Mouse (Mus musculus): ENCODE data around the gene Sfmbt1. TPM values are rescaled to one million over a fixed set of nuclear protein-coding genes. Genes with fewer than 3 reads are reported as not detected.

Gene Sfmbt1
- total and polyA plus RNA-seq, 3 experiments: 0.81 to 27.0 (median 20.9) TPM

DNA sequence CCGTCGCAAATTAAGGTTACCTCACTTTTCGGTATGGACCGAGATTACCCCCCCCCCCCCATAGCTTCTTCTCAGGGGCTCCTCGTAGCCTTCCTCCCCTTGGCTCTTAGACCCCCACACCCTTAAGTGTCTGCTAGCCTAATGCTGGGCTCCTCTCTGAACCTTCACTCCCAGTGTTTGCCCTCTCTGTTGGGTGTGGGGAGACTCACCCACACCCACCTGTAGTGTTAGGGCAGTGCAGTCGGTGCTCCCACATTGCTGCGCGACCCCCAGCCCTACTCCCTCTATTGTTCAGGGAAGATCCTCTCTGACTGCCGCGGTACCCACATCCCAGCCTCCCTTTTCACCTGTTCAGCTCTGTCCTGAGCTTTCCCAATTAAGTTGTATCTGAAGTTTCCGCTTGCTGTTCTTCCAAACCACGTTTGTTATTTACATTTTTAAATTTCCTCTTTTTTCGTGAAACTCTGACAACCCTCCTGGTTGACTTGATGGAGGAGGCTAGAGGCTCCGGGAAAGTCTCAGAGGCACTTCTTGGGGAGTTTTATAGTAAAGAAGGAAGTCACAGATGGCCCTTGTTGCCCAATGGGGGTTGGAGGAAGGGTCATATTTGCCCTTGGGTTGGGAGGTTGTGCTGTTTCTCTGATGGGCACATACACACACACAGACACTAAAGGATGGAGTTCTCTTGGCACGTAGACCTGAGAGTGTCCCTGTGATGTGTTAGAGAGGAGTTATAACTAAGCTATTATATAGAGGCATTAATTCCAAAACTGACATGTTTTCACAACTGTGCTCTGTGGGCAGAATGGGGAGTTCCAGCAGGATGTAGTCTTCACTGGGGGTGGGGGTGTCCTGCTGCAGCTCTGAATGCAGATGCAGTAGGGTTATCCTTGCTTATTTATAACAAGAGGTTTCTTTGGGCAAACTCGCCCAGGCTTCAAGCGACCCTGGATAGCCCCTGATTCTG lies 111.8 kb downstream of the Sfmbt1 start:
- DNase-seq: no peak

DNA sequence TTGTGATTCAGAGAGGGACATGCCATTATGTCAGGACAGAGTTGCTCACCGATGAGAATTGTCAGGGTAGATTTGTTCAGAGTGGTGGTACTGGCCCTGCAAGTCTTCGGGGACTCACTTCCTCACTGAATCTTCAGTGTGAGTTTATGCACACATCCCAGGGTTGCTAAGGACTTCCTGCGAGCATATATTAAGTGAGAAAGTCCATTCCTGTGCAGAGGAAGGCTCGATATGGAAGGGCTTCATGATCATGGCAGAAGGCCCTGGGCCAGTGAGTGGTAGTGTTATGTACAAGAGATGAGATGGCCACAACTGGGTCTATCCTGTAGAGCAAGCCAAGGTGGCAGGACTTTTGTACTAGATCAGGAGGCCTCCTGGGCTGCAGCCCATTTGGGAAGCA lies 112.8 kb downstream of the Sfmbt1 start:
- DNase-seq: no peak

DNA sequence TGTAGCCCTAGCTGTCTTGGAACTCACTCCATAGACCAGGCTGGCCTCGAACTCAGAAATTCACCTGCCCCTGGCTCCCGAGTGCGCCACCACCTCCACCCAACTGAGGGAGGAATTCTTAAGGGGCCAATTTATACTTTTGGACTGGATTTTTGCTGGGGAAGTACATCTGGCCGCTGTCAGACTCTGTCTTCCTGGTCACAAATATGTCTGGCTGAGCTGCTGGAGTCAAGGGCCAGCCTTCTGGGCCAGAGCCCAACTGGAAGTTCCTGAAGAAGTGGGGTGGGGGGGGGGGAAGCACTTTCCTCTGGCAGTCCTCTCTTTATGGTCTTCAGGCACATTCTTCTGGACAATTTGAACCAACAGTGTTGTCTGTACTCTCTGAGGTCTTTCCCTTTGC lies 113.4 kb downstream of the Sfmbt1 start:
- DNase-seq: no peak

DNA sequence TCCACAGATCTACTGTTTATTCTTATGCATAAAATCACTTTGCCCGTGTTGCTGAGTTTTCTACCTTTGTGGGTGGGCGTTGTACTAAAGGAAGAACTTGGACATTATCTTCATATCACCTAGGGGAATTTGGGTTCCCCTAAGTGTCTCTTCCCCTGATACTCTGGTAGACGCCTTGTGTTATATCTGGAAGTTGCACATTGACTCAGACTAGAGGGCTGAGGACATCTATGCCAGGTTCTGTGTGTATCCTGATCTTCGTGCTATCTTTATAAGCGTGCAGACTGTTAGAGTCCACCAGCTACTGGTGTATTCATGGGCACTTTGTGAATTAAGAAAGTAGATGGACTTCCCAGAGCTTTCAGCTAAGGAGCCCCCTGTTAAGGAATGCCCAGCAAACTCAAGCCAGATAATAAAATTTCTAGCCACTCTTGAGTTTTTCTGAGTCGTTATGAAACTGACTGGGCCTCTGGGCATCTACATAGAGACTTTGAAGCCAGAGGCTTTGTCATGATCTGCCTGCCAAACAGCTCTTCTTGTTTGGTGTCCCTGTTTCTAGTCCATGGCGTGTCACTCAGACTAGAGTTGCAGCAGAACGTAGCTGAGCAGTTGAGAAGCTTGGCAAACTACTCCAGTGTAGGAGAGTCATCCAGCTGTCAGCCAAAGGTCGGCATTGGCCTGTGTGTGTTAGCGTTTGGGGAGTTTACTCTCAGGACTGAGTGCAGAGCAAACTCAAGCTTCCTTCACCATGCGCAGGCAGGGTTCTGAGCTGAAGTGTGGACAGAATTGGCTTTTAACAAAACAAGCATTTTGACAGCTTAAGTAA lies 114.2 kb downstream of the Sfmbt1 start:
- peak; percentile 75 for DNase-seq

DNA sequence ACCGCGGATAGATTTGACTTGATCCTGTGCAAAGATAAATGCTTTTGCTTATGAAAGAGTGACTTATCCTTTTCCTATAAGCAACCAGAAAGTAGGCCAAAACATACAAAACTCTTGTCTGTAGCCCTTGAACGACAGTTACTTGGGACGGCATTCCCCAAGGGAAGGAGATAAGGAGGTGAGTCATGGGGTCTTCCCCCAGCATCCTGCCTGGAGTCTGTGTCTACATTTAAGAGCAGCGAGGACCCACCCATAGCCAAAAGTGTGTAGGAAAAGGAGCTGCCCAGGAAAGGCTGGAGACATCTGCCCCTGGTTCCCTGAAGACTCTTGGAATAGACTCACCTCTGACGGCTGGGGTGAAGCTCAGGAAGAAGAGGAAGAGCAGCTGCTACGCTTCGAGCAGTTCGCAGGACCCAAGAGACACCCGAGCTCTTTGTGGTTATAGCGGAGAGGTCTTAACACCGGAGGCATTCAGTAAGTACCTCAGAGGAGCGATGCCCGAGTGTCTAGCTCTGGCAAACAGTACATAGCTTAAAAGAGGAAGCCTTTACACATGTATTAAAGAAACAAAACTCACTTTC lies 122.9 kb downstream of the Sfmbt1 start:
- DNase-seq: no peak

DNA sequence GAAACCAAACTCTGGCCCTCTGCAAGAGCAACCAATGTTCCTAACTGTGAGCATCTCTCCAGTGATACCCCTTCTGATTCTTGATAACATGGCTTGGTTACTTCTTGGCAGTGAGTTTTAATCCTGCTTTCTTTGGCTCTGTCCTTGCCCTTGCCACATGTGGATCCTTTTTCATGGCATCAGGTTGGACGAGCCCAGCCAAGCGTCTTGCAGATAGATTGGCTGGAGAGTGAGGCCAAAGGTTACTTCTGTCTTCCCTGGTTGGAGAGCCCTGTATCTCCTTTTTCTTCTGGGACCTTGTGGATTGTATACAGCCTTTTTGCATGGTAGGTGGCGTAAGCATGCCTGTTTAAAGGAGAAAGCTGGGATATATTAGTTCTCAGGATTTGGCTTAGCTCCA lies 129.1 kb downstream of the Sfmbt1 start:
- no peak for DNase-seq

DNA sequence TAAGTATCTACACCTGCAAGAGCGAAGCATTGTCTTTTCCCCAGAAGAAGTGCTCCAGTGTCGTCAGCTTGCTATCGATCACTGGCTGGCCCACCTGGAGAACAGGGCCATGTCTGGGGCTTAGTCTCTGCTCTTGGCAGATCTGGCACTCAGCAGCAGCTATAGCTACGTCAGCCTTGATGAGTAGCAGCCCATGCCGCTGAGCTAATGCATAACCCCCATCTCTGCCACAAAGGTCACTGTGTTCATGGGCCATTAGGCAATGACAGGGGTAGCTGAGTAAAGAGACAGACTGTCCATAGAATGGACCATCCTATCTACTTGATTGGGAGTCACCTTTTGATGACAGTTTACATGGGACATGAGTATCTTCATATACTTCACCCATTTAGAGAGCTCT lies 135.9 kb downstream of the Sfmbt1 start:
- DNase-seq: no peak

DNA sequence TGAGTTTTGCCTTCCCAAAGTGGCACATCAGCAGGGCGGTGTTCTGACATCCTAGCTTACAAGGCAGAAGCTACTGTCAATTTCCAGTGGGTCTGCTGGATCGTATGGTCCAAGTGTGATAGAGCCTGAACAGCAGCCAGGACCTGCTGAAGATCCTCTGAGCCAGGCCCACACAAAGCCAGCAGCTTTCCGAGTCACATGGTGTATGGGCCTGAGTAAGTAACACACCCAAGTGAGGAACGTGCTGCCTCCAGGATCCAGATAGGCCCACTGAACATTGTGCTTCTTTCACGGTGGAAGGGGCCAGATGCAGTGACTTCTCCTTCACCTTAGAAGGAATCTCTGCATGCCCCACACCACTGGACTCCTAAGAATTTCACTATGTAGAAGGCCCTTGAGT lies 137.7 kb downstream of the Sfmbt1 start:
- DNase-seq: no peak

DNA sequence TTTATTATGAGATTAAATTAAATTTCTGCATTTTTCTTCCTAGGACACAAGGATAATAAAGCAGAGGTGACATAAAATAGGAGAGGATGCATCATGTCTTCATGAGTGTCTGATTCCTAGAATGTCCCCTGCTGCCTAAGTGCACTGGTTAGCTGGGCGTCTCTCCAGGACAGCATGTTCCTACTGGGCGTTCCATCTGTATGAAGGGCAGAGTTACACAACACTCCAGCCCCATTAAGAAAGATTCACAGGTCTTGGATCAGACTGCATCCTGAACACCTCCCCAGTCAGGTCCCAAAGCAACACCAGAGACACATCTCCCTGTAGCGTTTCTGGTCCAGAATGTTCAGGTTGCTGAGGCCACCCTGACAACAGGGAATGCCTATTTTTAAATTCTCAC lies 140.7 kb downstream of the Sfmbt1 start:
- DNase-seq: no peak

DNA sequence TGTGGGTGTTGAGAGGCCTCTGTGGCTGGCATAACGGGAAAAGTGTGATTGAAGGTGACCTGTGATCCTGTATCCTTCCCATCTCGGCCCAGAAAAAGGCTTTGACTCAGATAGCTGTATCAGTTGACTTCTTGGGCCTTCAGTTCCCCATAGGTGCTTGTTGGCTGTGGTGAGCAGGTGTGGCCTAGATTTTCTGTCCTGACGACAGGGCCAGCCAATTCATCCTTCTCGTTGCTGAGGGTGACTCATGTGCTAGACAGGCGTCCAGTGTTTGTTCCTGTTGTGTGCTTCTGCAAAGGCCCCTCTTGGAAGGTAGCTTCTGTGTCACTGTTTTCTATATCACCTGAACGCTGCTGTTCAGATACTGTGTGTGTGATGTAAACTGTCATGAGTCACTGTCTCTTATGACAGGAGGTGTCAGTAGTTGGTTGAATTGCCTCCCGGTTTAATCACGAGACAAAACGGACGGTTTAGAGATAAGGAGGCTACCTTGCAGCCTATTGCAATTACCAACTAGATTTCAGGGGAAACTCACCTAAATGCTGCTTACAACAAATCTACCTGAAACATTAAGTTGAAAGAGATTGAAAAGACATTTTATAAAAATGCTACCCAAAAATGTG lies 142.3 kb downstream of the Sfmbt1 start:
- DNase-seq: no peak

DNA sequence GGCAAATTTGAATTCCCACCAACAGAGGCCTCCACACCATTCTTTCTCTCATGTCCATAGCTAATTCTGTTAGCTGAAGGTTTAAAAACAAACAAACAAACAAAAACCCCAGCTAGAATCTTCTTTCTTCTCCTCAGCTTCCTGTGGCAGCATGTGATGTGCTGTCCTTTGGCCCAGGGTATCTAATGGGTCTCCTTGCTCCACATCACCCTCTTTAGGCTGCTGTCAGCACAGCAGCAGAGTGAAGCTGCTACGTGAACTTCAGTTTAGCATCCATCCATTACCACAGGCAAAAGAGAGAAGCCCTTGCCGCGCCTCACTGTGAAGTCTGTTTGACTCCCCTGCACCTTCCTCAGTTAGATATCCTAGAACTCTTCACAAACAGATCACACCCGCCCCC lies 143.3 kb downstream of the Sfmbt1 start:
- DNase-seq: no peak

DNA sequence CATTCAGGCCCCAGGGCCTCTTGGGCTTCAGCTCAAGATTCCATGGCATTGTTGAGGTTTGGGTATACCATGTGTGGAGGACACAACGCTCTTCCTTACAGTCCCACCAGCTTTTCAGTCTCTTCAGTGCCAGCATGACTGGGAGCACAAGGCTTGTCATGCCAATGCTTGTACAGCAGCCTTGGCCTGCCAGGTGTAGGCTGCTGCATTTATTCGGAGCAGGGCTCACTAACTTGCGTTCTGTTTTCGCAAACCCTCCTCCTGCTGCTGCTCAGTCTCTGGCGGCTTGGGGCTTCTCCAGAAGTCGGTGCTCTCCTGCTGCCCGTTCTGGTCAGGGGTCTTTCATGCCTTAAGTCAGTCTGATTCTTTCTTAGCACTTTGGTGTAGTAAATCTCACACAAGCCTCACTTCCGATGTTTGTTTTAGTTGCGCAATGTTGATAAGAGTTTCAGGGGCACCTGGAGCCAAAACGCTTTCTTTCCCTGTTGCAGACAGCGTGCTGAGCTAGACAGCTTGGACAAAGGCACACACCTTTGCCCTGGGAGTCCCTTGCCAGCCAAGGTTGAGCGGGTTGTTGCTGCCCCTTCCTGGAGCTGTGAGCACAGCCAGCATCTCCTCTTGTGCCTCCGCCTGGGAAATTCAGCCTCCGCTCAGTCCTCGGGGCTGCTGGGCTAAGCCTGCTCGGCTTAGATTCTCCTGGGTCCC lies 146.9 kb downstream of the Sfmbt1 start:
- DNase-seq: no peak

DNA sequence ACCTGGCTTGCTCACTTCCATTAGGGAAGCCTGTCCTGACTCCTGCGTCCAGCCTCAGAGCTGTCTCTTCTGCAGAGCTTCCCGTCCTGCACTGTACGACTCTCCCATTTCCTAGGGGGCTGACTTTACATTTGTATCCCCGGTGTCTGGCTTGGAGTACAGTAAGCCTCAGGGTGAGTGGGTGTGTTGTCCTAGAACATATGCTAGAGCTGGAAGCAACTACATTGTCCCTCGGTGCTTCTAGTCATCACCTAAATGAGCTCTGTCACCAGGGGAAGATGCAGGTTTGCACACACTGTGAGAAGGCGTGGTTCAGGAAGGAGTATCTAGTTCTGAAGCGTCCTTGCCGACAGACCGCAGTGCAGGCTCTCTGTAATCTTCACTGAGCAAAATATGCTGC lies 147.7 kb downstream of the Sfmbt1 start:
- DNase-seq: no peak

DNA sequence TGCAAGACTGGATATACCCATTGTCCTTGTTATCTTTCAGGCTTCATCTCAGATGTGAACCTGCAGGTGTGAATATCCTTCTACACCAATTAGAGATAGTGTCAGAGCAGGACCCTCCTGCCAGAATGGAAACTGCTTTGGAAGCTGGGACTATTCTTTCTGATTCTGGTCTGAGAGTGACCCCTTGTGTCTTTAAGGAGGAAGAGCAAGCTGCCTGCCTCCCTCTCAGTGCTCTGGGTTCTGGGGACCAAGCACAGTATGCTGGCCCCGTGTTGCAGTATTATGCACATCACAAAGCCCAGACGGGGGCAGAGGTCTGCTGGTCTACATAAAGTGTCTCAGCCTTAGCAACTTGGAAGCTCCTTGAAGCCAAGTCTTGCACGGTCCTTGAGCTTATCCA lies 150.7 kb downstream of the Sfmbt1 start:
- DNase-seq: no peak

DNA sequence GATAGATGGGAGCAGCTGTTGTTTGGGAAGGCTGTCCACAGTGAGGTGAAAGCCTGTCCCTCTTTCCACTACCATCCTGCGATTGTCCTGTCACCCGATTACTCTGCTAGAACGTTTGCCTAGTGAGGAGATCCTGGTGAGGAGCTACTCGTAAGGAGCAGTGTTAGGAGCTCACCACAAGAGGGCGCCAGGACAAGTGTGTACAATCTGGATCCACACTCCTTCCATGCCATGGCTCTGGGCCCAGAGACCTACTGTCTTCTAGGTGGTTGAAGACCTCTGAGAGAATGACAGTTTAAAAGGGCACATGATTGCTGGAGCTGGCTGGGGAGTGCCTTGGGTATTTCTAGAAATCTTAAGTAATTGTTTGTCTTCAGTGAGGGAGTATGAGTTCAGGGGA lies 152.4 kb downstream of the Sfmbt1 start:
- peak; percentile 63 for DNase-seq

DNA sequence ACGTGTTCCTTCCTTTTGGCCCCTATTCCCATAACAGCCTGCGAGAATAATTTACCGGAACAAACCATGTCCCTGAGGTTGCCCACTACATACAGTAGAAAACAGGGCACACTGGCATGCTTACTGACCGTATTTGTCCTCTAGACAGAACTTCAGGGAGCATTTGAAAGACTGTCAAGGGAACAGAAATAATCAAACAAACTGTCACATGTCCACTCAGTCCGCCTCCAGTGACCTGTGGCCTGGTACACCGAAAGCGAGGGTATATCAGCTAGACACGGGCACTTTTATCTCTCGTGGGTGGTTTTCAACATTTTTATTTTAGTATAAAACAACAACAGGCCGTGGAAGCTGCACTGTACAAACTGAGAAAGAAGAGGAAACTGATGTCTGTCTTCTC lies 154.2 kb downstream of the Sfmbt1 start:
- DNase-seq: no peak

DNA sequence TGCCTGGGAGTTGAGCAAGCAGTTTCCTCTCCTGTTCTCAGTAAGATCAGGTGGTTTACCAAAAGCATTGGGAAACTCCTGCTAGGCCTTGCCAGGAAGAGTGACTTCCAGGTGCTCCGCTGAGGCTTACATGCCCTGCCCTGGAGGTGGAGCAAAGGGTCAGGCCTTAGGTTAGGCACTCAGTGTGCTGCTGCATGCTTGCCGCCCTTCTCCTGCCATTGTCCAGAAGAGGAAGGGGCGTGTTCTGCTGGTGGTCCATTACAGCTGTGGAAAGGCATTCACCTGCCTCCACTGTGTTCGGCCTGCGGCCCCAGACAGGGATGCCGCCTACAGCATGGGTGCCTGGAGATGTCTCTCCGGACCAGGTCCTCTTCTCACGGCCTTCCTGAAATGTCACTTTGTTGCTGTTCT lies 154.7 kb downstream of the Sfmbt1 start:
- DNase-seq: peak; percentile 36

DNA sequence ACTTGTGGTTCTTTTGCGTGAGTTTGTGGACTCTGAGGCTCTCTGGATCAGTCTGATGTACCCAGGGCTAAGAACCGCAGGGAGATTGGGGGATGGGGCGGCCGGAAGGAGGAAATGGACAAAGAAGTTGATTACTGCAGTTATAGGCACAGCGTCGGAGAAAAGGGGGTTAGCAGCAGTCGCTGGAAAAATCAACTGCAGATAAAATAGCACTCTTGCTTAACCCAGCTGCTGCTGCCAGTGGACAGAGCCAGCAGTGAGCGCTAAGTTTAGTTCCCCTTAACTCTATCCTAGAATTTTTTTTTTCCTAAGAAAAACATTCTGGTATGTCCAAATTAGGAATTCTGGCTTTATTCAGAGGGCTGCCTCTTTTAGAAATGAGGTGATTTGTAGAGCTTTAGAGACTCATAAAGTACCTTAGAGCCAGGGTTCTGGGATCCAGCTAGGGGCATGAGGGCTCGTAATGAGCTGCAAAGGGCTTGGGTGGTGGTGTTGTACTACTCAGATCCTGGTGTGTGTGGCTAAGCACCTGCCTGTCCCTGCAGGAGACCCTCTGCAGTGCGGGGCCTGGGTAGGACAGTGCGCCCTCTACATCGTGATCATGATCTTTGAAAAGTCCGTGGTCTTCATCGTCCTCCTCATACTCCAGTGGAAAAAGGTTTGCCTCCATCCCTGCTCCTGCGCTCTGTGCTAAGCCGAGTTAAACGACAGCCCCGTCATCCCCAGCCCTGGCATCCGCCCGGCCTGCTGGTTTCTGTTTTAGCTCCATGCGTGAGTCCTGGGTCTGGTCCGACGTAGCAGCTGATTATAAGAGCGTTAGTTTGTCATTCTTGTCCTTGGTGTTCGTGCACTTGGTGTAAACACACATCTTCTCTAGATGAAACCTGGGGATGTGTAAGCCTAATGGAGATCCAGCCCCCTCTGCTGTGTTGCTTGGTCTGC lies 155.8 kb downstream of the Sfmbt1 start:
- no peak for DNase-seq
